Mouse (Mus musculus) liver, embryonic 11.5 days (tissue): ENCODE measurements around the gene Cenpm. TPM values are rescaled to one million over a fixed set of nuclear protein-coding genes. Genes with fewer than 3 reads are reported as not detected.
"Not testable (repeated sequence)": the region's sequence is repeated elsewhere in the genome, so short reads cannot be mapped to it uniquely, and the experiment has no call there.

Source experiments
- ATAC-seq: fragments of 200-750 bp; cut with Nextera tagmentation; replicated peaks from 2 replicates; pipeline ENCODE4 v1.8.0; 2017; ENCODE audit warnings: moderate number of reproducible peaks, mild to moderate bottlenecking, moderate TSS enrichment, moderate library complexity; ENCODE audit not compliant: low FRiP score
- DNase-seq: peaks from one replicate; pipeline ENCODE4 v3.0.0-alpha.2; 2017; ENCODE audit warnings: low spot score
- H3K27ac ChIP-seq: fragments of 300-500 bp; sonication (generic); 2 replicates; pipeline ENCODE4 v1.5.1; 2014; ENCODE audit warnings: mild to moderate bottlenecking, low read depth, low read length, control low read depth
- H3K27me3 ChIP-seq: fragments of 300-500 bp; sonication (generic); replicated peaks from 2 replicates; pipeline ENCODE4 v1.6.1; 2014; ENCODE audit warnings: low read length, mixed read lengths; ENCODE audit not compliant: control insufficient read depth, insufficient read depth
- H3K36me3 ChIP-seq: fragments of 300-500 bp; sonication (generic); 2 replicates; pipeline ENCODE4 v1.6.1; 2014; ENCODE audit warnings: mild to moderate bottlenecking, low read length, moderate library complexity, mixed read lengths; ENCODE audit not compliant: control insufficient read depth, insufficient read depth
- H3K4me1 ChIP-seq: fragments of 300-500 bp; sonication (generic); replicated peaks from 2 replicates; pipeline ENCODE4 v1.6.1; 2014; ENCODE audit warnings: low read length, mixed read lengths; ENCODE audit not compliant: control insufficient read depth, insufficient read depth
- H3K4me2 ChIP-seq: fragments of 300-500 bp; sonication (generic); 2 replicates; pipeline ENCODE4 v1.6.1; 2014; ENCODE audit warnings: mild to moderate bottlenecking, control low read depth, moderate library complexity
- H3K4me3 ChIP-seq: fragments of 300-500 bp; sonication (generic); 2 replicates; pipeline ENCODE4 v1.5.1; 2014; ENCODE audit warnings: low read depth, low read length, control low read depth
- H3K9ac ChIP-seq: fragments of 300-500 bp; sonication (generic); 2 replicates; pipeline ENCODE4 v1.6.1; 2014; ENCODE audit warnings: low read depth, low read length, control low read depth
- H3K9me3 ChIP-seq: fragments of 300-500 bp; sonication (generic); 2 replicates; pipeline ENCODE4 v1.6.1; 2016; ENCODE audit warnings: low read length, inconsistent platforms, mixed read lengths; ENCODE audit not compliant: control insufficient read depth
- WGBS: fragments of 180-500 bp; shearing (Covaris S2); extraction: QIAGEN DNeasy Blood & Tissue Kit; methylation state at CpG from one replicate; pipeline ENCODE4 v1.1.7; 2014; 5-methylcytosine and 5-hydroxymethylcytosine counted together
- polyA plus RNA-seq: library from polyadenylated mRNA; unstranded; fragments of >200 nt; fragmentation: Nextera tagmentation; extraction: Ambion mirVana; gene quantifications from 2 replicates; pipeline ENCODE4 v1.2.1, GENCODE M21; 2014

The Cenpm gene
- polyA plus RNA-seq, 1 experiment from 2014 or later = 58.8 TPM

DNA sequence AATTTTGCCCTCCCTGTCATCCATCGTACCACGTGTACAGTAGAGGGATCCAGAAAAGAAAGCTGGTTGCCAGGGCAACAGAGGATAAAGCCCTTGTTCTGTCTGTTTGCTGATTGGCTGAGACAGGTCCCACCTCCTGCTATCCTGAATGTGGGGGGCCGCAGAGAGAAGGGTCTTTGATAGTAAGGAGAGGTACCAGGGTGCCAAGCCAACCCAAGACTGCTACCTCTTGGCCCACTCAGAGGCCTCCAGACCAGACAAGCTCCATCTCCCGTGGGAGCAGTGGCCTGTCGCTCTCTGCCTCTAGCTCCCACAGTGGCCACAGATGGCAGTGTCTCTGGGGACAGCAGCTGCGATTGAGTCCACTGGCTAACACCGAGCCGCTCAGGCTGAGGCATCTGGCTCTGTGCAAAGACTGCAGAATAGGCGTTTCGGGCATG is 11.4 kb upstream of the Cenpm start:
- Histone ChIP-seq H3K4me1 (no peaks in the 10 kb centered on the region), H3K4me2 (no peak overlapping the region), H3K4me3 (no peak overlapping the region), H3K27ac (no peak overlapping the region), H3K27me3 (peaks cover 18% of the 10 kb centered on the region), H3K9ac (no peak overlapping the region), H3K9me3 (no peaks in the 10 kb centered on the region), H3K36me3 (no peaks in the 10 kb centered on the region)
- WGBS = 37% methylated on average over 10 of the region's 10 CpGs
- ATAC-seq = no peak
- no peak for DNase-seq

DNA sequence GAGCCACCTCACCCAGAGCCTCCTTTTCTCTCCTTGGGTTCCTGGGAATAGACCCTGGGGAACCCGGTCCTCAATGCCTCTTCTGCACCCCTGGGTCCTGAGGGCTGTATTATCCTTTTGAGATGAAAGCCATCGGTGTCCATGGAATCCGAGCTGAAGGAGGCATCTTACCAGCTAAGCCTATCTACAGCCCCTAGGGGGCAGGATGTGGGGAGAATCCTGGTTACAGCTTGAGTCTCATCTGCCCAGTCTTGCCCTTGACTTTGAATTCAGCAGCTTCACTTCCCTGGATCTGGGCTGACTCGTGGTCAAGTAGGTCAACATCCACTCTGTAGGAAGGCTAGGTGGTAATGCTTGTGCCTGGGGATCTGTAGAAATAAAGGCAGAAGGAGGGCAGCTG is 10.7 kb upstream of the Cenpm start:
- Histone ChIP-seq H3K36me3 (no peaks in the 10 kb centered on the region), H3K4me1 (no peaks in the 10 kb centered on the region), H3K4me2 (no peak overlapping the region), H3K9ac (no peak overlapping the region), H3K9me3 (no peaks in the 10 kb centered on the region), H3K27ac (no peak overlapping the region), H3K4me3 (no peak overlapping the region), H3K27me3 (peaks cover 14% of the 10 kb centered on the region)
- no peak for ATAC-seq
- WGBS = 40% methylated on average over 4 of the region's 4 CpGs
- DNase-seq = no peak

DNA sequence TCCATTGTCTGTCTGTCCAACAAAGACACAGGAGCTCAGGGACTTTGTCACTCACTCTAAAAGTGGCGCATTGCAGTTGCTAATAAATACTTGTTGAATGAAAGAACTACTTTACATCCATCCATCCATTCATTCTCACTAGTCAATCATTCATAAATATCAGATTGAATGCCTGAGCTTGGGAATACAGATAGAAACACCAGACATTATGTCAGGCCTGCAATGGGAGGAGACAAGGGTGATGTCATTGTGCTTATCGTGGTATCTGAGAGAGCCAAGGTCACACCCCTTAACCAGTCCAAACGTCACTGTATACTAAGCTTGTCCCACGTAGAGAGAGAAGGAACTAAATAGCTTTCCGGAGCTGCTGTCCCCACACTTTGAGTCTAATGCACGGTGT is 7.5 kb upstream of the Cenpm start, which contains the start of gene 1500009C09Rik:
Gene 1500009C09Rik, plus strand, starts transcription at position 301 of the 400 bp plus-strand sequence.
- Histone ChIP-seq H3K9me3 (no peaks in the 10 kb centered on the region), H3K9ac (no peak within 1 kb of the TSS), H3K36me3 (no peaks in the 10 kb centered on the region), H3K27me3 (peaks cover 11% of the 10 kb centered on the region), H3K4me3 (no peak within 1 kb of the TSS), H3K4me1 (no peaks in the 10 kb centered on the region), H3K4me2 (no peak within 1 kb of the TSS), H3K27ac (no peak within 1 kb of the TSS)
- DNase-seq (no peak), ATAC-seq (no peak)
- WGBS = 66% methylated on average over 6 of the region's 6 CpGs

DNA sequence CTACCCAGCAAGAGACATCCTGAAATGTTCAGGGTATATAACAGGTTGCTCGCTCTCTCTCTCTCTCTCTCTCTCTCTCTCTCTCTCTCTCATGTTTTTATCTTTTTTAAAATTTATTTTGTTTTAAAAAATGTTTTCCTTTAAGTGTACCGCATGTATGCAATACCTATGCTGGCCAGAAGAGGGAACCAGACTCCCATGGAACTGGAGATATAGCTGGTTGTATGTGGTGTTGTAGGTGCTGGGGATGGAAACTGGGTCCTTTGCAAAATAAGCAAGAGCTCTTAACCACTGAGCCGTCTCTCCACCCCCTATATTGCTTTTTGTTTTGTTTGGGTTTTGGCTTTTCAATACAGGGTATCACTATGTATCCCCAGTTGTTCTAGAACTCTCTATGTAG is 7.0 kb upstream of the Cenpm start:
- Histone ChIP-seq H3K27me3 (peaks cover 11% of the 10 kb centered on the region), H3K9ac (no peak overlapping the region), H3K4me3 (no peak overlapping the region), H3K9me3 (no peaks in the 10 kb centered on the region), H3K4me2 (no peak overlapping the region), H3K27ac (no peak overlapping the region), H3K4me1 (no peaks in the 10 kb centered on the region), H3K36me3 (no peaks in the 10 kb centered on the region)
- WGBS = 77% methylated on average over 3 of the region's 3 CpGs
- no peak for ATAC-seq
- DNase-seq = no peak

DNA sequence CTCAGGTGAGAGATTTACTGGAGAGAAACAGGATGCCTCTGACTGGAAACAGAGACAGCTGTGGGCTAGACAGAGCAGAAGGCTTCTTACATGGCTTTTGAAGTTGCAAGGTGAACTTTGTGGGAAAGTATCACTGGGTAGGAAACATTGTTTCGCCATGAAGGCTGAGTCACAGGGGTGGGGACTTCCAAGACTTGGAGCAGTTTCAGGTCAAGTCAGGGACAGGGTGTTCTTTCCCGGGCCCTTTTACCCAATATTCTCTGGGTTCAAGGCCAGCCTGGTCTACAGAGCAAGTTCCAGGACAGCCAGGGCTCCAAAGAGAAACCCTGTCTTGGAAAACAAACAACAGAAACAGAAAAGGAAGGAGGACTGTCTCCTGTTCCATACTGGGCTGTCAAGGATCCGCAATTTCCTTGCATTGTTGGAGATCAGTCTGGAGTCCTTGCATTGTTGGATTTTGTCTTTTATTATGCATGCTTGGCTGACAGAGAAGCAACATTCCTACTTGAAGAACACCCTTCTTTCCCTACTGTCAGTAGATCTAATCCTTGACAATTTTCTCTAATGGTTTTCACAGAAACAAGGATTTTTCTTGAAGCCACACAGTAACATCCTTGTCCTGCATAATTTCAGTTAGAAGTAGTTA is 2.7 kb upstream of the Cenpm start:
- H3K9ac ChIP-seq = no peak overlapping the region
- H3K4me1 ChIP-seq = peaks cover 8% of the 10 kb centered on the region
- no peak for ATAC-seq
- H3K27me3 ChIP-seq = no peaks in the 10 kb centered on the region
- no peak overlapping the region for H3K4me3 ChIP-seq
- 68% methylated on average over 3 of the region's 3 CpGs for WGBS
- H3K27ac ChIP-seq = no peak overlapping the region
- no peak for DNase-seq
- no peak overlapping the region for H3K4me2 ChIP-seq
- H3K36me3 ChIP-seq = no peaks in the 10 kb centered on the region
- no peaks in the 10 kb centered on the region for H3K9me3 ChIP-seq

DNA sequence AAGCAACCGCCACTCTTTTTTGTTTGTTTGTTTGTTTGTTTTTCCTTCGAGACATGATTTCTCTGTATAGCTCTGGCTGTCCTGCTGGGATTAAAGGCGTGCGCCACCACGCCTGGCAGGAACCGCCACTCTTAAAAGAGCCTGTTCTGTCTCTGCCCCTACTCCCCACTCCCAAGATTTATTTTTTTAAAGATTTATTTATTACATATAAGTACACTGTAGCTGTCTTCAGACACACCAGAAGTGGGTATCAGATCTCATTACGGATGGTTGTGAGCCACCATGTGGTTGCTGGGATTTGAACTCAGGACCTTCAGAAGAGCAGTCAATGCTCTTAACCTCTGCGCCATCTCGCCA is 235 bp upstream of the Cenpm start:
- not testable (repeated sequence) for H3K27me3 ChIP-seq, H3K36me3 ChIP-seq, DNase-seq, H3K9me3 ChIP-seq, H3K4me1 ChIP-seq, ATAC-seq
- WGBS = 23% methylated on average over 9 of the region's 9 CpGs
- peak overlapping the region; percentile 88 for H3K27ac ChIP-seq
- peak overlapping the region; percentile 69 for H3K4me3 ChIP-seq
- H3K4me2 ChIP-seq = peak overlapping the region; percentile 97
- H3K9ac ChIP-seq = peak overlapping the region; percentile 84

DNA sequence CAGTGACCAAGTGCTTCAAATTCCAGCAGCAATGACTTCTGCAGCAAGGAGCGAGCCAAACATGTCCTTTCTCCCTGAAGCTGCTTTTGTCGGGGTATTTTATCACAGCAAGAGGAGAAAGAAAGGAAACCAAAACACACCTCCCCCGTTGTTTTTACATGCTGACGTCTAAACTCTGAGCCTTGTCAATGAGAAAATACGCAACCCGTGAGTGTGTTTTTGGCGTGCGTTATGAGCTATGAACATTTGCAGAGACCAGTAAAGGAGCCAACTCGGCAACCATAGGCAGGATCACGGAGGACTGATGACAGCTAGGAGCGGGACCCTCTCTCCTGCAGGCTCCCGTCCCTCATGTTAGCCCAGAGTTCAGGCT is 820 bp downstream of the Cenpm start:
- Histone ChIP-seq H3K4me2 (peak overlapping the region; percentile 97), H3K9me3 (no peaks in the 10 kb centered on the region), H3K9ac (peak overlapping the region; percentile 84), H3K4me3 (peak overlapping the region; percentile 69), H3K36me3 (no peaks in the 10 kb centered on the region), H3K4me1 (peaks cover 8% of the 10 kb centered on the region), H3K27ac (peak overlapping the region; percentile 88; the same call in 1 of the 2 replicates), H3K27me3 (no peaks in the 10 kb centered on the region)
- DNase-seq (no peak), ATAC-seq (no peak)
- 4% methylated on average over 12 of the region's 12 CpGs for WGBS

DNA sequence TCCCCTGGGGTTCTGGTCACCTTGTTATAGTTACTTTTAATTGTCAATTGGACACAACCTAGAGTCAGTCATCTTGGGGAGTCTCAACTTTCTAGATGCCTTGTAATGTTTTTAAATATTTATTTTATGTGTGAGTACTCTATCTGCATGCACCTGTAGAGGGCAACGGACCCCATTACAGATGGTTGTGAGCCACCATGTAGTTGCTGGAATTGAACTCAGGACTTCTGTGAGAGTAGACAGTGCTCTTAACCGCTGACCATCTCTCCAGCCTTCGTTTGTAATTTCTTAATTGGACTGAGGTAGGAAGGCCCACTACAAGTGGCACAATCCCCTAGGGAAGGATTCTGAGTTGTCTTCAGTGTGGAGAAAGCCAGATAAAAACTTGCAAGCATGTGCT is 1.2 kb downstream of the Cenpm start:
- H3K27ac ChIP-seq = no peak overlapping the region

DNA sequence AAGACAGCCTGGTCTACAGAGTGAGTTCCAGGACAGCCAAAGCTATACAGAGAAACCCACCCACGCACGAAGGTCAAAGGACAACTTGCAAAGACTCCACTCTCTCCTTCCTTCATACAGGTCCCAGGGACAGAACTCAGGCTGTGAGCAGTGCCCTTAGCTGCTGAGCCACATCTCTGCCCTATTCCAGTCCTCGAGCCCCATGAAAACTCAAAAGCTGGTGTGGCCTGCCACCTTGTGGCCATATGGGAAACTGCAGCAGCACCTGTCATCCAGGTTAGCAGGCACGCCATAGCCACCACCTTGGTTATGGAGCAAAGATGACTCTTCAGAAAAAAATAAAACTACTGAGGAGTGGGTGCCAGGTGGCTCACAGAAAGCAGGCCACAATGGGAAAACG is 8.0 kb downstream of the Cenpm start:
- 20% methylated on average over 5 of the region's 5 CpGs for WGBS
- Histone ChIP-seq H3K4me1 (peaks cover 9% of the 10 kb centered on the region), H3K9ac (no peak overlapping the region), H3K36me3 (peaks cover 3% of the 10 kb centered on the region; the same call in 1 of the 2 replicates), H3K4me2 (no peak overlapping the region), H3K27me3 (no peaks in the 10 kb centered on the region), H3K9me3 (no peaks in the 10 kb centered on the region), H3K27ac (no peak overlapping the region), H3K4me3 (no peak overlapping the region)
- ATAC-seq (peak; percentile 38; the same call in 1 of the 2 replicates), DNase-seq (peak; percentile 75)

More for the DNA sequence above, 1.2 kb downstream of the Cenpm start:
- no peak for DNase-seq
- 76% methylated on average over 3 of the region's 3 CpGs for WGBS
- Histone ChIP-seq H3K4me1 (peaks cover 8% of the 10 kb centered on the region), H3K4me2 (peak overlapping the region; percentile 97), H3K4me3 (peak overlapping the region; percentile 69), H3K36me3 (no peaks in the 10 kb centered on the region; the same call in 1 of the 2 replicates), H3K9me3 (no peaks in the 10 kb centered on the region), H3K9ac (peak overlapping the region; percentile 84), H3K27me3 (no peaks in the 10 kb centered on the region)
- ATAC-seq = no peak
